Mouse (Mus musculus): ENCODE measurements around the gene Taf6l.

- TF ChIP-seq POLR2A (IDR thresholded peaks at IDR 0.05; ENCODE audit: borderline replicate concordance, extremely low read depth, low read depth, low read length) = no peak
- no peak for TF ChIP-seq CTCF (IDR thresholded peaks at IDR 0.05; ENCODE audit: insufficient read depth, low read length)
These were observed 27.3 kb downstream of the Taf6l start for GRCm38 (mm10) chr19:8758899-8759298.
